Mouse (Mus musculus): ENCODE results near the gene Pcnx.
A peak's percentile ranks its signal among the peaks of the same experiment; 100 is the strongest.

Pcnx gene

DNA sequence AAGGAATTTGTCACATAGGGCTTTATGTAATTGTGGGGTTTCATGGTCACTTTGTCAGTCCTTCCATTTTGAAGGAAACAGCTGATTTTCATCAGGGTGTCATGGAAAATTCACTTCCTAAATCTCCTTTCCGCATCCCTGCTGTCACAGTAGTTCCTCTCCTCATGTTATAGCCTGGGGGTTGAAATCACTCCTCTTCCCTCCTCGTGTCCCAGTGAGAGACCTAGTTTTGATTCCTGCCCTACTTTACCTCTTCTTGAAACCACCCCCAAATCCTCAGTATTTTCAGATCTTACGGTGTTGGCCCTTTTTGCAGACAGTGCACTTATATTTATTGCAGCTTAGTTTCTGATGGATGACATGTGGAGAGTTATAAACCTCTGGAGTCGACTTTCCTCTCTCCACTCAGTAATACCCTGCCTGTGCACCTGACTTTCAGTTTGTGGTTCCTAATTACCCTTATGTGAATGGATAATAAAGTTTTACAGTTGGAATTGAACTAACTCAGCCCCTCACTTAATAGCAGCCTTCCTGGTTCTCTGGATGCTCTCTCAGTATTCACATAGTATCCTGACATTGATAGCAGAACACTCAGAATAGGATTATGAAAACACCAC lies 48.0 kb downstream of the Pcnx start:
- DNase-seq: no peak

DNA sequence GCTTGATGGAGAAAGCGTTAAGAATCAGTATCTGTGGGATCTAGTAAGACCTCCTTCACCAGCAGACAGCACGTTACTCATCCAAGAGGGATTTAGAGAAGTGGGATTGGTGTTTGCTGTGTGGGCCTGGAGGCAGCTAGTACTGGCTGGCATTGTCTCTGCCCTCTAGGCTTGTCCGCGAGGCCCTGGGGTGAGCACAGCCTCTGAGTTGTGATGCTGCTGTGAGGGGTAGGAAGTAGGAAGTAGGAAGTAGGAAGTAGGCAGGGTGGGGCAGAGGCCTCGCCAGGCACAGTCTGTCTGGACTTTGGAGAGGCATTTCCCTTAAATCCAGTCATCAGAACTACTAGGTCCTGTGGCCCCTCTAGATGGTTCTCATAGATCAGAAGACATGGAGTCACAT lies 50.6 kb downstream of the Pcnx start:
- DNase-seq: no peak

DNA sequence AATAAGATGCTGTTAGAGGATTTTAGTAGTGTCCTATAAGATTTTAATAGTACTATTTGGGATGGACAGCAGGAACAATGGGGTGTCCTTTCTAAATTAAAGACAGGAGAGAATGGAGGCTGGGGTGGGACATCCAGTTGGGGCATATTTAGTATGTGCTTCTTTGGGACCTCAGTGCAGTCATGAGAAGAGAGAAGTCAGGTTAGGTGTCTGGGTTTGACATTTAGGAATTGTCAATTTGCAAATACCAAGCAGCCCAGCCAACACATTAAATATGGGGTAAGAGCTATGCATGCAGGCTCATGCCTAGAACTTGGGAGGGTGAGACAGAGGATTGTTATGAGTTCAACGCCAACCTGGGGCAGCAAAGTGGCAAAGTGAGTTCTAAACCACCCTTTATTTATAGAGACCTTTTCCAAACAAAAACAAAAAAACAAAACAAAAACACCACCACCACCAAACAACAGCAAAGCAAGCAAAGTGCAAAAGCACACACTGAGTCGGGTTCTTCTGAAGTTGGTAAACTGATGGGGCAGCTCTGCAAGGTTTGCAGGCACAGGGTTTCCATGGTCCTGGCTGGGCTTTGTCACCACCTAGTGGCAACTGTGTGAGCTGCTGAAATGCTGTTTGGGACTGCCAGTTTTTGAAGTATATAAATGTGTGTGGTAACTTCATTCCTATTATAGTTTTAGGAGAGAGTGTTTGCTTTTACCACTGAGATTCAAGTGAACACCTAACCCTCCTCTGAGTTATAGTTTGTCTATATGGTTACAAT lies 55.5 kb downstream of the Pcnx start:
- DNase-seq: peak; percentile 81 to 82

DNA sequence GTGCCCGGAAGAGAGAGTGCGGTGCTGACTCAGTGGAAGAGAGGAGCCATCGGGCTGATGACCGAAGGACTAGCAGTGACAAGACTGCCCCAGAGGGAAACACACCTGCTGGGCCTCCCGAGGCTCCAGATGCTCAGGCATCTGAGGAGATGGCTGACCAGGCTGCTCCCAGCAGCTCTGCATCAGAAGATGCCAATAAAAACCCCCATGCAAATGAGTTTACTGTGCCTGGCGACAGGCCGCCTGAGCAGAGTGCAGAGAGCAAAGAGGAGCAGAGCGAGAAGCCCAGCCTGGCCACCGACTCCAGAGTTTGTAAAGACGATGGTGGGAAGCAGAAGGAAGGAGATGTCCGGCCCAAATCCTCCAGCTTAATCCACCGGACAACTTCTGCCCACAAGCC lies 58.5 kb downstream of the Pcnx start:
- DNase-seq: no peak

DNA sequence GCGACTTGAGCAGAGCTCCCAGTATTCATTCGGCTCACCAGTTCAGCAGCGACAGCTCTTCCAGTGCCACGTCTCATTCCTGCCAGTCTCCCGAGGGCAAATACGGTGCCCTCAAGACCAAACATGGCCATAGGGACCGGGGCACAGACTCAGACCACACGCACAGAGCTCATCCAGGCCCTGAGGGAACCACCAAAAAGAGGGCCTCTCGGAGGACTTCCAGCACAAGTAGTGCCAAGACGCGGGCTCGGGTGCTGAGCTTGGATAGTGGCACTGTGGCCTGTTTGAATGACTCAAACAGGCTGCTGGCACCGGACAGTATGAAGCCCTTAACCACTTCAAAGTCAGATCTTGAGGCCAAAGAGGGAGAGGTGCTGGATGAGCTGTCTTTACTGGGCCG lies 59.1 kb downstream of the Pcnx start:
- DNase-seq: no peak

DNA sequence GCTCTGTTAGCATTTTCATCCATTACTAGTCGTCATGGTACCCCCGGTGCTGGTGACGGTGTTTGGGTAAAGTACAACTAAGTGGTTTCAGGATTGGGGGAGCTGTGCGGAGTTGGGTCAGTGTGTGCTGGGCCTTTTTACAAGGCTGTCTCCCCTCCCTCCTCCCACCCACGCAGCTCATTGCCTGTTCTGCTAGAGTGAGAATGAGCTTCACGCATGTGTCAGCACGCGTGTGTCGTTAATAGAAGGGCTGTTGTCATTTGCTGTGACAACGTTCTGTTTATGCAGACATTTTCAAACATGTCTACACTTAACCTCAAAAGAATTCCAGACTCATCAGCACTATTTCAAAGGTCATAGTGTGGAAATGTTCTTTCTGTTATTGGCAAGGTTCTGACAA lies 60.2 kb downstream of the Pcnx start:
- no peak for DNase-seq

DNA sequence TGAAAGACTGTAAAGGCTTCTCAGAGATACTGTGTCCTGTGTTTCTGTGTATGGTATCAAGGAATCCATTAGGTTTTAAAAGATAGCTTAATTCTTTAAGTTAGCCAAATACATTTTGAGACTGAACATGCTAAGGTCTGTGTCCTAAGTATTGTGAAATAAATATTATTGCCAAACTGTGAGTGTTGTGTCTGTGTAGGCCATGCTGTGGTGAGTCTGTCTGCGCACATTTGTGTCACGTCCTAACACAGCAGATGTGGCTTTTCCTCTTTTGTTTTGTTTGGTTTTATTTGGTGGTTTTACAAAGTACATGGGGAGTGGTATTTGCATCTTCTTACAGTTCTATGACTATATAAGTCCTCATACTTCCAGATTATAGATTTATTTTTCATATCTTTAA lies 60.8 kb downstream of the Pcnx start:
- no peak for DNase-seq

DNA sequence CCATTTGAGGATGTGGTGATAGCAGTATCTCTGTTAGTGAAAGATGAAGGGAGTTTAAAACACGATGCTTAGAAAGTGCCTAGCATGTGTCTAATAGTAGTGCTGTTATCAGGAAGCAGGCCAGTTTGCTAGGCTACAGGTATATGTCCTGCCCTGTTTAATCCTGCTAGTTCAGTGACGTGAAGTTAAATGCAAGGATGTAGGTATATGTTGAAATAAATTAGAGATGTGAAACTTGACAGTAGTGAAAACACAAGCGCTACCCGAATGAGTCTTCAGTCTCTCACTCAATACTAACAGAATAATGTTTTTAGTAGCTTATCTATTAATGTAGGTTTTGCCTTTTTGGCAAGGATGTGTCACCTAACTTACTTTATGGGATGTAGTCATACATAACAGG lies 62.0 kb downstream of the Pcnx start:
- no peak for DNase-seq

GRCm38 (mm10) chr12:81922838-81923237 lies 63.0 kb downstream of the Pcnx start:
- no peak for DNase-seq

DNA sequence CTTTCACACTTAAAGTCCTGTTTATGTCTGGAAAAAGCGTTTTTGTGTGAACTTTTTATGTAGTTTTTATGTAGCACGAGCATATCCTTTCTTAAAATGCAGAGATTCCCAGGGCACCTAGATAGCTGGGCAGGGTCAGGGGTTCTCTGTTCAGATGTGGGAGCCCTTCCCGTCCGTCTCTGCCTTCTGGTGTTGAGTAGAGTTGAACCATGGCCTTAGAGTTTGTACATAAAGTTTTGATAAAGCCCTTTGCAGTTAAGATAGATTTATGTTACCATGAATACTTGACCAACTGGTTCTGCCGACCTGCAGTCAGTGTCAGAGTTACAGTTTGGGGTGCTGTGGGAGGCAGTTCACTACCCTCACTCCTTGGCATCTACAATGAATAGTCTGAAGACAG lies 67.3 kb downstream of the Pcnx start:
- no peak for DNase-seq

DNA sequence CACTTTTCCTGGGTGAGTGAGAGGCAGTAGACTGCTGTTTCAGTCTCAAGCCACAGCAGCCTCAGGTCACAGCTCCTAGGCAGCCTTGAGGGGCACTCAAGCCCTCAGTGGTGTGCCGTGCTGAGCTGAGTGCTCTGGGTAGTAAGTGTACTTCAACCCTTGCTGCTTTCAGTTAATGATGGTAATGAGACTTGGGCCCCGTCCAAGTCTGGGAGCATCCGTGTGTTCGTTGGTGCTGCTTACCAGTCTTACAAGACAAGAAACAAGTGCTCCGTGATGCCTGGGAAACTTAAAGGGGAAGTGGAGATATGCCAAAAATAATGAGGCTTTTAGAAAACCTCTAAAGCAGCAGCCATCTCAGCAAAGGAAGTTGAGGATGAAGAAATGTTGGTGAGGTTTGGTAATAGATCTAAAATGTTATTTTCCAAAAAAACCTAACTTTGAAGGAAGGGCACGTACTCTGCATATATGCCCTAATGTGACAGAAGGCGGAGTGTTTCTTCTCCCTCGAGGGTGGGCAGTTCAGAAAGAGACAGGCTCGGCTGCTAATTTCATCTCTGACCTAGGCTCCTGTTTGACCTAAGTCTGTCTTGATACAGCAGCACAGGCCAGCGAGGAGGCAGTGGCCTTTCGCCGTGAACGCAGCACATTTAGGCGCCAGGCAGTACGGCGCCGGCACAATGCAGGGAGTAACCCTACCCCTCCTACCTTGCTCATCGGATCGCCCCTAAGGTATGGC lies 68.0 kb downstream of the Pcnx start:
- peak; percentile 32 to 66 for DNase-seq

DNA sequence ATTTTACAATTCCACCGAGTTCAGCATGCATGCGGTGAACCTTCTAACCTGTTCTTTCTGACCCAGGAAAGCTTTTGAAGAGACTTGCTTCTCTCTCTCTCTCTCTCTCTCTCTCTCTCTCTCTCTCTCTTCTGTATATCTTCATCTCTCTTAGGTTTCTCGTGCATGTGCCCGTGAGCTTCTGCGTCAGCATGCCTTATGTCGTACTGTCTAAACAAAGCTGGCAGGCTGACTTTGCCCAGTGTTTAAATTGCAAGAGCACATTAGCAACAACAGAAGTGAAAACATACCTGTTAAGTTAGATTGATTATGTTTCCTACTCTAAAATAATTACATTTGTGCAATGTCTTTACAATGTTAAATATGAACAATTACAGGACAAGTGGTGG lies 68.6 kb downstream of the Pcnx start:
- DNase-seq: no peak

DNA sequence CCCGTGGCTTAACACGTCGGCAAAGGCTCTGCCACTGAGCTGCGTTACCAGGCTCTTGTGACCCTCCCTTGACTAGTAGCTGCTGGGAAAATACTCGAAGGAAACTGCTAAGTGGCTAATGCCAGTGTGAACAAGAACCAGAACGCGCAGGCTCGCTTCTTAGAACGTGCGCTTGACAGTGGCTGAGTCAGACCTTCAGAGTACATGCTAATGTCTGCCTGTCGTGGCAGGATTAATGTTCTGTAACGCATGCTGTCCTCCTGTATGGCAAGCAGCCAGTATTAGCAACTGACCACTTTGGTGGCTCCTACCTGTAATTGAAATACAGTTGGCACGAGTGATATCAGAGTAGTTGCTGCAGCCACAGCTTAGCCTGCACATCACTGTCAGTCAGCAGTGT lies 72.2 kb downstream of the Pcnx start:
- peak in 1 of 2 experiments; percentile 30 for DNase-seq

GRCm38 (mm10) chr12:81933430-81933829 lies 73.6 kb downstream of the Pcnx start:
- peak in 1 of 2 experiments; percentile 29 for DNase-seq

- DNase-seq: no peak
Observed at GRCm38 (mm10) chr12:81934510-81934909, 74.7 kb downstream of the Pcnx start.

DNA sequence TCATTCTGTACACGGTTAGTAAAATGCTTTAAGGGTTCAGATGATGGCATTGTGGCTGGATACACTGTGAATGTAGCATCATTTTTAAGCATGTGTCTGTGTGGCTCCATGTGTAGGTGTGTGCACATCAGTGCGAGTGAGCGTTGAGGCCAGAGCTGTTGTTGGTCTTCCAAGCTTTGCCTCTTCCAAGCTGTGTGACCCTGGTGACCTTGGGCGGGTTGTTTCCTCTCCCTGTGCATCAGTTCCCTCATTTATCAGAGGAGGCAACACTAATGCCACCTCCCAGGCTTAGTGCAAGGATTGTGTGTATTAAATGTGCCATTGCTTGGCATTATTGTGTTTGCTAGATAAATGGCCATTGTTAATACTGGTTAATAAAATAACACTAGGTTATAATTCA lies 76.2 kb downstream of the Pcnx start:
- DNase-seq: no peak

GRCm38 (mm10) chr12:81941191-81941590 lies 81.4 kb downstream of the Pcnx start:
- DNase-seq: no peak

- DNase-seq: no peak
Observed at GRCm38 (mm10) chr12:81943331-81944062, 83.7 kb downstream of the Pcnx start.

- no peak for DNase-seq
Observed at GRCm38 (mm10) chr12:81949026-81949425, 89.2 kb downstream of the Pcnx start.

DNA sequence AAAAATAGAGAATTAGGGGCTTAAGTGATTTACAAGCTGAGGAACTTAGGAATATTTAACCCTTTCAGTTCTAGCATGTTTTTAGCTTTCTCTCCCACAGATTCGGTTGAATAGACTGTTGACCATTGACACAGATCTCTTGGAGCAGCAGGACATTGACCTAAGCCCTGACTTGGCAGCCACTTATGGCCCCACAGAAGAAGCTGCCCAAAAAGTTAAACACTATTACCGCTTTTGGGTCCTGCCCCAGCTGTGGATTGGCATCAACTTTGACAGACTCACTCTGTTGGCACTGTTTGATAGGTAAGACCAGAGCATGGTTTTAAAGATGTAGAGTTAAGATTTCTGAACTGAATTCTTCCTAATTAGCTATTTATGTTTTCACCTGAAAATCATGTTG lies 90.2 kb downstream of the Pcnx start:
- DNase-seq: no peak

DNA sequence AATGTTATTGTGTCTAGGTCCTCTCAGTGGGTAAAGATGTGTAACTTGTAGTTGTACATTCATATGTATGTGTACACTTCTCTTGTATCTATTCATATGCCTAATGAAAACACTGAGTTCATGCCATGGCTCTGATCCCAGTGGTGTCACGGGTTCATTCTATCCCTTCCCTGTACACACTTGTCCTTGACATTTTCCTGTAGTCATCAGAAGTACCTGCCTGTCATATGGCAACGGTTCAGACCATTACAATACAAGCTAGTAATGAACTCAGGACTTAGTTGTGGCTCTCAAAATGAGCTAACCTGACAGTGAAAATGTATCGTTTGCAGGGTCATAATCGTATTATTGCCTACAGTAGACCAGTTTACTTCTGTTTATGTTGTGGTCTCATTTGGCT lies 98.5 kb downstream of the Pcnx start:
- no peak for DNase-seq

DNA sequence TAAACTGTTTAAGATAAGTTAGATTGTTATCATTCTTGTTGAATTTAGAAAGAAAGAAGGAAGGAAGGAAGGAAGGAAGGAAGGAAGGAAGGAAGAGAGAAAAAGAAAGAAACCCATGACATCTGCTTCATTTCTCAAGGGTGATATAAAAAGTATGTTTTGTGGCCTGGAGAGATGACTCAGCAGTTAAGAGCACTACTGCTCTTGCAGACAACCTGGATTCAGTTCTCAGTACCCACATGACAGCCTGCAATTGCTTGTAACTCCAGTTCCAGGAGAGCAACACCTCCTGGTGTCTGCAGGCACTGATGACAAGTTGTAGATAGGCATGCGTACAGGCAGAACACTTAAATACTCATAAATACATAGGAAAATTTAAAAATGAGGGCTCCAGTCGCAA lies 105.6 kb downstream of the Pcnx start:
- DNase-seq: no peak
